Mouse (Mus musculus): Measurements from ENCODE around the gene Apon. TPM values are rescaled to one million over a fixed set of nuclear protein-coding genes. Genes with fewer than 3 reads are reported as not detected.
"Not testable (repeated sequence)": the region's sequence is repeated elsewhere in the genome, so short reads cannot be mapped to it uniquely, and the experiment has no call there.

The Apon gene
- polyA plus RNA-seq, 1 experiment from 2014 or later = not detected

DNA sequence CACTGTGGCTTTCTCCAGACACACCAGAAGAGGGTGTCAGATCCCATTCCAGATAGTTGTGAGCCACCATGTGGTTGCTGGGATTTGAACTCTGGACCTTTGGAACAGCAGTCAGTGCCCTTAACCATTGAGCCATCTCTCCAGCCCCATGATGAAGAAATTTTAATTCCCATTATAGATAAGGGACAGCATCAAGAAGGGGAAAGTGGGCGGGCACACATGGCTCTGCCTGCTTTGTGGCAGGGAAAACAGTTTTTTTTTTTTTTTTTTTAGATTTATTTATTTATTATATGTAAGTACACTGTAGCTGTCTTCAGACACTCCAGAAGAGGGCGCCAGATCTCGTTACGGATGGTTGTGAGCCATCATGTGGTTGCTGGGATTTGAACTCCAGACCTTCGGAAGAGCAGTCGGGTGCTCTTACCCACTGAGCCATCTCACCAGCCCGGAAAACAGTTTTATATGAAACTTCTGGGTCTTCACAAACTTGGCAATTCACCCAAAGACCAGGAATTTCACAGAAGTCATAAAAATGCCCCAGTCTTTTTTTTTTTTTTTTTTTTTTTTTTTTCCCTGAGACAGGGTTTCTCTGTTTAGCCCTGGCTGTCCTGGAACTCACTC, 19.0 kb downstream of the Apon start:
- 95% methylated on average over 4 of the region's 7 CpGs for WGBS (ENCODE audit: missing documents)
- peak overlapping the region; percentile 95; the same call in 1 of the 2 replicates for H3K4me3 ChIP-seq (ENCODE audit: inconsistent target)
- peaks cover 76% of the 10 kb centered on the region for H3K79me2 ChIP-seq (ENCODE audit: inconsistent target)
- H3K36me3 ChIP-seq (ENCODE audit: inconsistent target) = peaks cover 46% of the 10 kb centered on the region
- H3K27ac ChIP-seq = not testable (repeated sequence)

DNA sequence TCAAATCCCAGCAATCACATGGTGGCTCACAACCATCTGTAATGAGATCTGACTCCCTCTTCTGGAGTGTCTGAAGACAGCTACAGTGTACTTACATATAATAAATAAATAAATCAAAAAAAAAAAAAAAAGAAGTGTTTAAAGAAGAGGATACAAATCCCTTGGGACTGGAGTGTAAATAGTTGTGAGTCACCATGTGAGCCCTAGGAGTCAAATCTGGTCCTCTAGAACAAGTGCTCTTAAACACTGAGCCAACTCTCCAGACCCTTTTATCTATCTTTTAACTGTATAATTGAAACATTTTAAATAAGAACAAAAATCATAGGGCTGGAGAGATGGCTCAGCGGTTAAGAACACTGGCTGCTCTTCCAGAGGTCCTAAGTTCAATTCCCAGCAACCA, 21.5 kb downstream of the Apon start:
- 91% methylated on average over 1 of the region's 1 CpGs for WGBS (ENCODE audit: missing documents)
- H3K36me3 ChIP-seq (ENCODE audit: inconsistent target) = peaks cover 69% of the 10 kb centered on the region
- H3K27ac ChIP-seq; H3K4me3 ChIP-seq (ENCODE audit: inconsistent target): not testable (repeated sequence)
- H3K79me2 ChIP-seq (ENCODE audit: inconsistent target) = peaks cover 100% of the 10 kb centered on the region

DNA sequence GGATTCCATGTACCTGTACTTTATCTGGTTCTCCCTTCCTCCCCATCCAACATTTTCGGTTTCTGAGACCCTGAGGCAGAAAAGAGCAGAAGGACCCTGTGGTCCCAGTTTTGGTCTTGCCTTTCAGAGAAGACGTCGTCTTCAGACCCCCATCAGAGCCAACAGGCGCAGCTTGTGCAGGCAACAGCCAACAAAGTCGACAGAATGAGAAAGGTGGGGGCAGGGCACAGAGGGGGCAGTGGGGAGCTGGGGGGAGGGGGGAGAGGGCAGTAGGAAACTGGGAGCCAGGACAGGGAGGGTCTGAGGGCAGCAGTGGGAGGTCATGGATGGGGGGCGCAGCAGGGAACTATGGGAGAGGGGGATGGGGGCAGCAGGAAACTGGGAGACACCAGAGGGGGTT, 24.3 kb downstream of the Apon start:
- Histone ChIP-seq H3K79me2 (ENCODE audit: inconsistent target) (peaks cover 100% of the 10 kb centered on the region), H3K36me3 (ENCODE audit: inconsistent target) (peaks cover 93% of the 10 kb centered on the region), H3K27ac (no peak overlapping the region), H3K4me3 (ENCODE audit: inconsistent target) (no peak overlapping the region)
- 90% methylated on average over 6 of the region's 6 CpGs for WGBS (ENCODE audit: missing documents)

DNA sequence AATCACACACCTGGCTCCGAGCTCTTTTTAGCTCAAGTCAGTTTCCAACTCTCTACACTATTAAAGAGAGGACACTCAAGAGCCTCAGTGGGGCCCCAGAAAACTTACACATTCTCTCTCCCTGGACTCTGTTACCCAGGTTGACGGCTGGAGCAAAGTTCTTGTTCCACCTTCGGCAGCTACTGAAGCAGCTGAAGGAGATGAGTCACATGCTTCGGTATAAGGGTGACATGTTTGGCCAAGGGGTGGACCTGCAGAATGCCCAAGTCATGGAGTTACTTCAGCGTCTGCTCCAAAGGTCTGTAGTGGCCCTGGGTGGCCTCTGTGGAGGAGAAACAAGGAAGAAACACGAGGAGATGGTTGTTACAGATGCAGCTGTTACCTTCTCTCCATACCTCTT, 27.0 kb downstream of the Apon start:
- Histone ChIP-seq H3K4me3 (ENCODE audit: inconsistent target) (no peak overlapping the region), H3K79me2 (ENCODE audit: inconsistent target) (peaks cover 100% of the 10 kb centered on the region), H3K27ac (no peak overlapping the region), H3K36me3 (ENCODE audit: inconsistent target) (peaks cover 98% of the 10 kb centered on the region)
- 95% methylated on average over 6 of the region's 6 CpGs for WGBS (ENCODE audit: missing documents)

DNA sequence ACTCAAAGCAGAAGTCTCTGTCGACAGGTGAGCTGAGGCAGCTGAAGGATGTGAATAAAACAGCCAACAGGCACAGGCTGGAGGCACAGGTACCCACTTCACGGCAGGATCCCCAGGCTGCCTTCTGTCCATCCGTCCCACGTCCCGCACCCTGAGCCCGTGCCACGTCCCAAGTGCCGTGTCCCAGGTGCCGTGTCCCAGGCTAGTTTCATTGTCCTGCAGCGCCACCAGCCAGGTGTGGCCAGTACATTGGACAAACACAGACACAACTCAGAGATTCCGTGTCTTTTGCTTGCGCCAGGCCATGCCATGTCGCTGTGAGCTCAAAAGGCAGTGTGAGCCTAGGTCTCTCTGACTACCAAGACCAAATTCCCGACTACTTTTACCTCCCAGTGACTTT, 27.8 kb downstream of the Apon start:
- Histone ChIP-seq H3K4me3 (ENCODE audit: inconsistent target) (no peak overlapping the region), H3K79me2 (ENCODE audit: inconsistent target) (peaks cover 100% of the 10 kb centered on the region), H3K36me3 (ENCODE audit: inconsistent target) (peaks cover 98% of the 10 kb centered on the region), H3K27ac (no peak overlapping the region)
- WGBS (ENCODE audit: missing documents) = 95% methylated on average over 14 of the region's 14 CpGs

DNA sequence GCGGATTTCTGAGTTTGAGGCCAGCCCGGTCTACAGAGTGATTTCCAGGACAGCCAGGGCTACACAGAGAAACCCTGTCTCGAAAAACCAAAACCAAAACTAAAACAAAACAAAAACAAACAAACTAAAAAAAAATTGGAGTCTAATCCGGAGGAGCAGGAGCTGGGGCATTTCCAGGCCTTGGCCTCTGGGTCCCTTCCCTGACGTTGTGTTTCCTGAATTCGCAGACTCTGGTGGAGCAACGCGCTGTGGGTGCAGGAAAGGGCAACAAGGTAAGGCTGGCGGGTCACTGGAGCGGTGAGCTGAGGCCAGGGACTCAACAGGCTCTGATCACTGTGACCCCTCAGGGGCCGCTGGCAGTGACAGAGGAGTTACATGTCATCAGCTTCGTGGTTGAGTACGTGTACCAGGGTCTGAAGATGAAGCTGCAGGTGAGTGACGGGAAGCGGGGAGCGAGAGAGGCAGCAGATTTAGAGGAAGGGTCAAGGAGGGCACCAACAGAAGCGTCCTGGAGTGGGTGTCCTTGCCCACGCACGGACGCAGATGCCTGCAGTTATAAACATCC, 29.1 kb downstream of the Apon start:
- H3K36me3 ChIP-seq (ENCODE audit: inconsistent target) = peaks cover 98% of the 10 kb centered on the region
- no peak overlapping the region for H3K27ac ChIP-seq
- peaks cover 99% of the 10 kb centered on the region; the same call in 1 of the 2 replicates for H3K79me2 ChIP-seq (ENCODE audit: inconsistent target)
- no peak overlapping the region for H3K4me3 ChIP-seq (ENCODE audit: inconsistent target)
- 97% methylated on average over 19 of the region's 20 CpGs for WGBS (ENCODE audit: missing documents)

DNA sequence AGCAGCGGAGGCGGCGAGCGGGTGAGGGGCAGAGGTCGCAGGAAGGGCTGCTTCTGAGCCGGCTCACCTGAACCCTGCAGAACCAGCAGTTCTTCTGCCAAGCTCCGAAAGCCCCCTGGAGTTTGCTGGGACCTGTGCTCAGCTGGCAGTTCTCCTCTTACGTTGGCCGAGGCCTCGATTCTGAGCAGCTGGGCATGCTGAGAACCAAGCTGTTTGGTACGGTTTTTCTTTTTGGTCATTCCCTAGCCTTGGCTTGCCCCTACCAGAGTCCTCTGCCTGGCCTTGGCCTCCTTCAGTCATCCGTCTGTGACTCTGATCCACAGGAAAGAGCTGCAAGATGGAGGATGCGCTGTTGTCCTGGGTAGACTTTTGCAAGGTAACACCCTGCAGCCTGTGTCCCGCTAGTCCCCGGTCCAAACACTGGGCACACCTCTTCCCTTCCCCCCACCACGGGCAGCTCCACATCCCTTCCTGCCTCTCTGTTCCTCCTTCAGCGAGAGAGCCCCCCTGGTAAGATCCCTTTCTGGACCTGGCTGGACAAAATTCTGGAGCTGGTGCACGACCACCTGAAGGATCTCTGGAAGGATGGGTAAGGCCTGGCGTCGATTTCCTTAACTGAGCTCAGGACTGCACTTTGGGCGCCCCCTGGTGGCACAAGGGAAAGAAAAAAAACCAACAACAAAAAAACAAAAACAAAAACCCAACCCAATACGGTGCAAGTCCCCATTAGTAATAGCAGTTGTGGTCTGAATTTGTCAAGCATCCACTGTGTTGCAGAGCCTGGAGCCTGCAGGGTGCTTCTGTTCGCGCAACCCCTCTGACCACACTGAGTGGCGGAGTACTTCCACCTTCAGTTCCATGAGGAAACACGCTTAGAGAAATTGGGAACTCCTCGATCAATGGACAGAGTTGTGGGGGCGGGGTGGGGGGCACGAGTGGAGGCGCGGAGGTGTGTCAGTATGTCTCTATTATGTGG, 30.0 kb downstream of the Apon start:
- Histone ChIP-seq H3K36me3 (ENCODE audit: inconsistent target) (peaks cover 98% of the 10 kb centered on the region), H3K27ac (no peak overlapping the region), H3K79me2 (ENCODE audit: inconsistent target) (peaks cover 96% of the 10 kb centered on the region; the same call in 1 of the 2 replicates), H3K4me3 (ENCODE audit: inconsistent target) (no peak overlapping the region)
- WGBS (ENCODE audit: missing documents) = 77% methylated on average over 28 of the region's 31 CpGs

DNA sequence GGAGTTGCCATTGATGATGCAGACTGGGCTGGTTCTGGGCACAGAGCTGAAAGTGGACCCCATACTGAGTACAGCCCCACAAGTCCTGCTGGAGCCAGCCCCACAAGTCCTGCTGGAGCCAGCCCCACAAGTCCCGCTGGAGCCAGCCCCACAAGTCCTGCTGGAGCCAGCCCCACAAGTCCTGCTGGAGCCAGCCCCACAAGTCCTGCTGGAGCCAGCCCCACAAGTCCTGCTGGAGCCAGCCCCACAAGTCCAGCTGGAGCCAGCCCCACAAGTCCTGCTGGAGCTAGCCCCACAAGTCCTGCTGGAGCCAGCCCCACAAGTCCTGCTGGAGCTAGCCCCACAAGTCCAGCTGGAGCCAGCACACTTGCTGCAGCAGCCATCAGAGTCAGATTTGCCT, 36.7 kb downstream of the Apon start:
- WGBS (ENCODE audit: missing documents) = 83% methylated on average over 1 of the region's 1 CpGs
- not testable (repeated sequence) for H3K4me3 ChIP-seq (ENCODE audit: inconsistent target); H3K27ac ChIP-seq
- Histone ChIP-seq H3K79me2 (ENCODE audit: inconsistent target) (peaks cover 29% of the 10 kb centered on the region; the same call in 1 of the 2 replicates), H3K36me3 (ENCODE audit: inconsistent target) (peaks cover 73% of the 10 kb centered on the region)

DNA sequence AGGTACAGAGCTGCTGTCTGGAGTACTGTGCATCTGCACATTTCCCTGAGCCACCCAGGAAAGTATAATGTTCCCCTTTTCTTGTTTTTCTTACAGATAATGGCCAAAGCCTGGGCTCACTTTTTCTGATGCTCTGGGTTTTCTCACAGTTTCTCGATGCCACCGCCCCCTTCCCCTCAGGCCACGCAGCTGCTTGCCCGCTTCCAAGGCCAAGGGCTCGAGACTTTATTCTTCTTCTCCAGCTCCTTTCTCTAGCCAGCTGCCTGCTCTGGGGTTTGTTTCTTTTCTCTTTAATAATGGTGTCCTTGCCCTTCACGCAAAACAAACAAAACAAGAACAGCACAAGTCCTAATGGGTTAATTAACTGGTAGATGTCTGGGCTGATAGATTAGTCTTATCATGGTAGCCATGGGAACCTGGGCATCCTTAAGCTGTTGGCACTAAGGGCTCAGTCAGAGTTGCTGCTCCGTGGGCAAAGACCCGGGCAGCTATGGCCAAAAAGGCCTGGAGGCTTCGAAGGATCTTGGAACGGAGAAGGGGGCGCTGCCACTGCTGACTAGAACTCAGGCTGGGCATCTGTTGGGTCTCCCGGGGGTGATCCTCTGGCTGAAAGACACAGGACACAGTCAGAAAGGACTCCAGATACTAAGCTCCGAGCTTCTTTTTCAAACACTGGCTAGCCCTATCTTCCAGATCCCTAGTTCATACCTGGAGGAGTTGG, 42.6 kb downstream of the Apon start:
- no peak overlapping the region for H3K27ac ChIP-seq
- WGBS (ENCODE audit: missing documents) = 94% methylated on average over 13 of the region's 13 CpGs
- peaks cover 15% of the 10 kb centered on the region for H3K36me3 ChIP-seq (ENCODE audit: inconsistent target)
- no peaks in the 10 kb centered on the region for H3K79me2 ChIP-seq (ENCODE audit: inconsistent target)
- H3K4me3 ChIP-seq (ENCODE audit: inconsistent target) = no peak overlapping the region

DNA sequence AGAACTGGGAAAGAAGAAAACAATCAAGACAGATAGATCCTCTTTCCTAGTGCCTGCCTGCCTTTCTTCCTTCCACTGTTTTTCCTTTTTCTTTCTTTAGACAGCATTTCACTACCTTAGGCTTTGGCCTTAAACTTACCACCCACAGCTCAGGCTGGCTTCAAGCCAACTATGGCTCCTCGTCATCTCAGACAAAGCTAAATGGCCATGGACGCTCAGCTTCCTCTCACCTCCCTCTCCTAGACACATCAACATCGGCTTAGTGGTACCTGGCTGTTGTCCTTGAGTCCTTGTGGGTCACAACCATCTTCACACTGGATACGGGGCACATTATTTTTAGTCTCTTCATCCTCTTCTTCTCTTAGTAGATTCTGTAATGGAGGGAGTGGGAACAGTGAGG, 43.3 kb downstream of the Apon start:
- H3K4me3 ChIP-seq (ENCODE audit: inconsistent target) = no peak overlapping the region
- no peak overlapping the region for H3K27ac ChIP-seq
- WGBS (ENCODE audit: missing documents) = 92% methylated on average over 4 of the region's 4 CpGs
- no peaks in the 10 kb centered on the region for H3K79me2 ChIP-seq (ENCODE audit: inconsistent target)
- peaks cover 8% of the 10 kb centered on the region for H3K36me3 ChIP-seq (ENCODE audit: inconsistent target)

DNA sequence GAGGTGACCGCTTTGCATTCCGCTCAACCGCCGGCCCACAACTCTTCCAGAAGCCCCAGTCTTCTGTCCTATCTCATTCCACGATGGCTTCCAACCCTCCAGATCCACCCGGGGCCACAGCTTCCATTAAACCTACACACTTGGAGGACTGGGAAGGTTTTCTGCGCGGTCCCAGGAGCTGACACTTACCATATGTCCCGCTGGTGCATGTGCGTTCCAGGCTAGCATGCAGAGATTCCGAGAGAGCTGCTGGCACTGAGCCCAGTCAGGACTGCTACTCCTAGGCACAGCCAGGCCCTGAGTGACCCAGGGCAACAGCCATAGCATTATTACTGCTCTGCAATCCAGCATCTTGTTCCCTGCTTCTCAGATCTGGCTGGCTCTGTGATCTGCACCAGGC, 43.7 kb downstream of the Apon start:
- WGBS (ENCODE audit: missing documents) = 98% methylated on average over 10 of the region's 11 CpGs
- H3K79me2 ChIP-seq (ENCODE audit: inconsistent target) = no peaks in the 10 kb centered on the region

DNA sequence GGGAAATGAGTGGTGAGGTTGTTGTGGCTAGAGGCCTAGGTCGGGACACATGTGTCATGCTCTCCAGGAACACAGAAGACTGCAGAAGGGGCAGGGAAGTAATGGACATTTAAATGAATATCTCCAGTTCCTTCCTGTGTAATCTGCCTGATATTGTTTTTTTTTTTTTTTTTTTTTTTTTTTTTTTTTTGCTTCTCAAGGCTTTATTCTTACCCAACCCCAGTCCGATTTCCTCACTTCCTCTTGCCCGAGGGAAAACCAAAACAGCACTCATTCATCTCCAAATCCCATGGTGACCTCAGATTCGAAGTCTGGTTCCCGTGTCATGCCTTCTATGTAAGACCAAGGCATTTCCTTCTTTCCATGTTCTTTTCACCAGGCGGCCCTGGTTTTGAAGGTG, 44.3 kb downstream of the Apon start:
- H3K4me3 ChIP-seq (ENCODE audit: inconsistent target) = no peak overlapping the region
- peak overlapping the region; percentile 37; the same call in 1 of the 2 replicates for H3K27ac ChIP-seq
- no peaks in the 10 kb centered on the region for H3K79me2 ChIP-seq (ENCODE audit: inconsistent target)
- WGBS (ENCODE audit: missing documents) = 3% methylated on average over 6 of the region's 6 CpGs
- no peaks in the 10 kb centered on the region for H3K36me3 ChIP-seq (ENCODE audit: inconsistent target)

More for the DNA sequence above, 43.7 kb downstream of the Apon start:
- Histone ChIP-seq H3K36me3 (ENCODE audit: inconsistent target) (peaks cover 4% of the 10 kb centered on the region), H3K4me3 (ENCODE audit: inconsistent target) (no peak overlapping the region), H3K27ac (no peak overlapping the region)

DNA sequence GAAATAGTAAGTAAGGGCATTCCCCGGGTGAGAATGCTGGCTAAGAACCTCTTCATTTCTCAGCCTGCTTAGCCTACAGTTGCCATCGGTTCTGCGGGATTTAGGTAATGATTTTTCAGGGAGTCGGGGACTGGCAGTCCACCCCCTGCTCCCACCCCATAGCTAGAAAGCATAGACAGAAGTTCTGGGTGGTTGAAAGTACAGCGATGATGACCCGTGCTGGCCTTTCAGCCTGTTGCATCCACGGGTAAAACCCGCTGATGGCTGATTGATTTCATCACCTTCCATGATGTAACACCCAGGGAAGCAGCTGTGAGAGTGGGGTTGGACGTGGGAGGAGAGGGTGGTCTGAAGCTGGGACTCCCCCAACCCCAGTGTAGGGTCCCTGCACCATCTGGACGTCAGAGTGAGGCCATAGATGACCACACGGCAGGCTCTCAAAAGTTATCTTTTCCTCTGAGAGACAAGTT, 44.8 kb downstream of the Apon start, which contains the start of gene Il23a:
Il23a (minus strand) TSS at position 51 of the 470 bp plus-strand sequence.
- peak within 1 kb of the TSS; percentile 37; the same call in 1 of the 2 replicates for H3K27ac ChIP-seq
- no peaks in the 10 kb centered on the region for H3K79me2 ChIP-seq (ENCODE audit: inconsistent target)
- no peak within 1 kb of the TSS for H3K4me3 ChIP-seq (ENCODE audit: inconsistent target)
- no peaks in the 10 kb centered on the region for H3K36me3 ChIP-seq (ENCODE audit: inconsistent target)
- 47% methylated on average over 11 of the region's 11 CpGs for WGBS (ENCODE audit: missing documents)

DNA sequence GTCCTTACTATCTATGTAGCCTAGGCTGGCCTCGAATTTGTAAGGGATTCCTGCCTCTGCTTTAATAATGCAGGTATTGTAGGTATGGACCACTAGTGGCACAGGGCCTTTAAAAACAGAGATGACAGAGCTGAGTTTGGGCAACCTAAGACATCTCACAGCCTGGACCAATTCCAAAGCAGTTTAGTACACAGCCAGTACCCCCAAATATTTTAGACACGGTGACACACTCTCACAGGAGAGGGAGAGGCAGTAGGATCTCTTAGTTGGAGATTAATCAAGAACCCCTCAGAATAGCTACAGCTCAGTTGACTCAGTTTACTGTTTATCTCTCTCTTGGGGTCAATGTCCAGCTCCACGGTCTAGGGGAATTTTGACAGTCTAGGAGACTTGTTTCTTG, 48.5 kb downstream of the Apon start:
- H3K4me3 ChIP-seq (ENCODE audit: inconsistent target) = peak overlapping the region; percentile 87
- WGBS (ENCODE audit: missing documents) = 25% methylated on average over 3 of the region's 3 CpGs
- H3K36me3 ChIP-seq (ENCODE audit: inconsistent target) = no peaks in the 10 kb centered on the region
- H3K27ac ChIP-seq = peak overlapping the region; percentile 94
- no peaks in the 10 kb centered on the region for H3K79me2 ChIP-seq (ENCODE audit: inconsistent target)
